Comparison of ENCODE assay signal across 23 mouse cellular contexts in genomic region chr9:94907020-94907610, GRCm38 (mm10).
DNase-seq lines count a peak whose midpoint lies in the region; TF ChIP-seq lines count a peak whose summit lies in the region.
"Had no signal": no experiment of that assay in that cellular context is flagged by ENCODE, and none has a peak within 500 bp of the region (broad histone marks: within the 10 kb centered on the region; RNA-seq: fewer than 3 reads in every experiment).

No protein-coding gene starts in this region.

- peak; percentile 39 for DNase-seq in gastrocnemius, adult 2 months
- no peak for DNase-seq in gastrocnemius, postnatal 4 days (ENCODE audit: low spot score in 2 of 2)
- peak; percentile 50 for DNase-seq in cerebellum, adult 11 months
- DNase-seq in cerebellum, adult 8-10 months: peak; percentile 46
- DNase-seq in cerebellum, postnatal 25 days: peak; percentile 31 to 47
- DNase-seq in thymus, postnatal 25 days: no peak
- DNase-seq in frontal cortex, postnatal 36 days (ENCODE audit: low spot score in 2 of 2): no peak
- DNase-seq in right cerebral cortex, adult 2 months (ENCODE audit: low spot score in 2 of 2): no peak
- DNase-seq: adrenal gland, postnatal 36 days; gastrocnemius, postnatal 10 days; heart, adult 2 months; kidney, adult 11 months; kidney, postnatal 14 days; lung, postnatal 14 days; right cerebral cortex, adult 18-20 months had no signal

- H3K27ac ChIP-seq in gastrocnemius, adult 2 months: peak overlapping the region; percentile 80
- H3K27ac ChIP-seq: embryonic facial prominence, embryonic 13.5 days; forebrain, embryonic 10.5 days; forebrain, embryonic 15.5 days; heart, adult 2 months; hindbrain, embryonic 10.5 days; hindbrain, embryonic 15.5 days; limb, embryonic 12.5 days; liver, embryonic 15.5 days; neural tube, embryonic 12.5 days had no signal

- intact Hi-C loops in gastrocnemius, adult 2 months (cut with DNase I): no loop called here

- no peak for TF ChIP-seq CTCF in gastrocnemius, adult 2 months (IDR thresholded peaks at IDR 0.05)

- no peak overlapping the region for H3K4me3 ChIP-seq in gastrocnemius, adult 2 months
- H3K4me3 ChIP-seq: embryonic facial prominence, embryonic 13.5 days; forebrain, embryonic 10.5 days; forebrain, embryonic 15.5 days; heart, adult 2 months; hindbrain, embryonic 10.5 days; hindbrain, embryonic 15.5 days; limb, embryonic 12.5 days; liver, embryonic 15.5 days; neural tube, embryonic 12.5 days had no signal

Comparison
In these comparisons a context has a peak if more than half of its experiments do, and no peak if none do; other contexts are left out.
1. DNase-seq: peak in gastrocnemius, adult 2 months (single experiment), cerebellum, adult 11 months (single experiment), cerebellum, adult 8-10 months (single experiment) and cerebellum, postnatal 25 days (2 of 2); none in gastrocnemius, postnatal 4 days (0 of 2), thymus, postnatal 25 days (single experiment), frontal cortex, postnatal 36 days (0 of 2) and right cerebral cortex, adult 2 months (0 of 2).